Mouse (Mus musculus): ENCODE measurements at regions not wholly inside any gene's neighbourhood (a gene's known extent, or its start where the extent isn't known, plus 50 kb on each side); places are given as distances from the start of the nearest gene placed in this dataset.

DNA sequence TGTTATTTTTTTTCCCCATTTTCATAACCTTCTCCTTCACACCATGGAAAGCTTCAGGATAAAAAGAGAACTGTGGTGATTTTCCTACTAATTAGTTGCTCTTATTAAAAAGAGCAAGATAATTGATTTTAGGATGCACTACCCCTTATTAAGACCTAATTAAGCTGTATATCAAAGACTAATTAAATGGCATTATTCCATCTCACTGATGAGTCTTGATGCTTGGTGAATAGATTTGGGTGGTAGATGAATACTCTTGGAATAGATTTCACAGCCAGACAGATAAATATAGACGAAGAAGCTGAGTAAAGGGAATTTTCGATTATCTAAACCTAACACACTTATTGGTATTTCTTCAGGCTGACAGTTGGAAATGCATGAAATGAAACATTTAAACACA, 346.5 kb upstream of the Tenm2 start:
- DNase-seq = no peak

DNA sequence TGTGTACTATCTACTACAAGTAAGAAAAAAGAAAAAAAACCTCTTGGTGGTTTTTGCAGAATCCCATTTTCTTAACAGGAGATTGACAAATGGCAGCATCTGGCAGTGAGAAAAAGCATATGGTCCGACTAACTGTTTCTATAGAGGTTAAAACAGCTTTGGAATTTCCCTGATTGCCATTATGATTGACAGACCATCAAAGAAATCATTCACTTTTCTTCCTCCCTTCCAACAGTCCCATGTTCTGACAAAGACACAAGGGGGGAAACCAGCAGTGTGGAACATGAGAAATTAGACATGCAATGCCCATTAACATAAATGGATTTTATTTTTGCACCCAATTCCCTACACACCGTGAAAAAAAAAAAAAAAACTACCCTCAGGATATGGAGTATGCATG, 297.9 kb upstream of the Tenm2 start:
- no peak for DNase-seq

DNA sequence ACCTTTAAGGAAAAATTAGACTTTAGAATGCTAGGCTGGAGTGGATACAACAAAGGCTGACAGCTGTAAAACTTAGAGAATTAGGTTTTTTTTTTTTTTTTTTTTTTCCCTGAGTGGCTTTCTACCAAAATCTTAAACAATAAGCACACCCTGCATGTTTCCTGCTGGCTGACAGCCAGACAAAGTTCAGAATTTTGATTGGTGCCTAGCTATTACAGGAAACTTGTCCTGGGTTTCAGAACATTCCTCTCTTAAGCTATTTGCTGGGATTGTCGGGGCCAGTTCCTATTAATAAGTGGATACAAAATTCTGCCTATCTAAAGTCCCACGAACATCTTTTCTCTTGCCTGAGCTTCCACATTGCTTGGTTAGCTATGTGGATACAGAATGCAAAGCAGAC, 296.7 kb upstream of the Tenm2 start:
- DNase-seq = no peak

DNA sequence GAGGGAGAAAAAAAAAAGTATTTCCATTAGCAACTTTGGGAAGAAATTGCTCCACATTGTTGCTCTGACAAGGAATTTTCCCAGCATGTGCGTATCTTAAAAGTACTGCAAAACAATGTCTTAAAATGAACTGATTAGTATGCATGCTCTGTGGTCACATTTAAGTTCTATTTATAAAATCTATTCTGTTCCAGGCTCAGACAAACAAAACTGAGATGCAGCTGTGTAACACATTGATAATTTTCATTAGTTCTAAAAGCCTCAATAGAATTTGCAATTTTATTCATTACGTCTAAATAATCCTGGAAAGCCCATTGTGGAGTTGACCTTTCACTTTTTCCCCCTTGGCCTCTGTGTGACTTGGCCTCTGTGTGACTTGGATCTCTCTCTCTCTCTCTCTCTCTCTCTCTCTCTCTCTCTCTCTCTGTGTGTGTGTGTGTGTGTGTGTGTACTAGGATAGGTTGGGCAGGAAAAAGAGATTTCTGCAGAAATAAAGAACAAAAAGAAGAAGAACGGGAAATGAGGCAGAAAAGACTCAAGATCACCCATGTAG, 262.8 kb upstream of the Tenm2 start:
- DNase-seq = no peak

DNA sequence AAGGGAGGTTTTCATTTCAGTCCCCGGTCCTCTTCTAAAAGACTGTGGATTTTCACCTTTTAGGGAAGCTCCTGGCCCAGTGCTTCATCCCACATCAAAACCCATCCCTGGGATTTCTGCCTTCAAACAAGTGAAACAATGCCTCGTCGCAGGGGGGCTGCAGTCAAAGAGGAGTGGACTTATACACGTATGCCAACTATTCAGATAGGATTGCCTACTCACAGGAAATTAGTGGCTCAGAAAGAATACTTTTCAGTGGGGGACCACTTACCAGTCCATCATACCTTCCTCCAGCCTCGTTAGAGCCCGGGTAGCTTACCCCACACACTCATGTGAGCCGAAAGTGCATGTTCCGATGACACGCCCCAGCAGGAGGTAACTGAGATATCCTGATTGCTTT, 262.1 kb upstream of the Tenm2 start:
- DNase-seq = no peak

DNA sequence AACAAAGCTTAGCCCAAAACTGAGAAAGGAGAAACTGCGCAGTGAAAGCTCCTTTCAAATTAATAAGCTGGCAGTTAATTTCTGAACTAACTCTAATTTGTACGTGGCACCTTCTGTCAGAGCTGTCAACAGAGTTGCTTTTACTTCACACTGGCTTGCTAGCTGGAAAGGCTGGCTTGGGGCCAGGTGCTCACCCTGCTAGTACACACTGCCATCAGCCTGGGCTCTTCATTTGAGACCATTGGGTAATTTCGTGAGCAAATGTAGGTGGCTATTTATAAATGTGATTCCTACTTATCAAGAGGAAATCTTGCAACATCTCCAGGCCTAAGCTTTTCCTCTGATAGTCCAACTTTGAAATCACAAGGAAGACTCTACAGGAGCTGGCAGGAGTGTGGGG, 244.5 kb upstream of the Tenm2 start:
- no peak for DNase-seq

DNA sequence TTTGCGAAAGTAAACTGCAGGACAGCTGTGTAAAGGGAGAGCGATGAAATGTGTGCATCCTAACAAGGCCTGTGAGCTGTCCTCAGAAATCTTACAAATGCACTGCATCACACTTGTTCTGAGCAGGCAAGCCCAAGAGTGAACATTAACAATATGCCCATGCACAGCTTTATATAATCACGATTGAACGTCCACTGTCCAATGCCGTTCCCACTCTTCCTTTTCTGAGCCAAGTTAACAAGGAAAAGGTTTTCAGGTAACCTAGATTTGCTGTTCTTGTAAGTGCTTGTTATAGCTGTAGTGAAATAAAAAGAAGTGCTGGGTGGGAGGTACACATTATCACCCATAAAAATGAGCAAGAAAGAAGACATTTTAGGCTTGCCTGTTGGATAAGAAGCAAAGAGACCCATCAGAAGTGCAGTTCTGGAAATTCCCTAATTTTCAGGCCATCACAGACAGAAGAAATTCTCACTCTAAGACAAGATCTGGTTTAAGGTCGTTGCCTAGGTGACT, 243.3 kb upstream of the Tenm2 start:
- no peak for DNase-seq

DNA sequence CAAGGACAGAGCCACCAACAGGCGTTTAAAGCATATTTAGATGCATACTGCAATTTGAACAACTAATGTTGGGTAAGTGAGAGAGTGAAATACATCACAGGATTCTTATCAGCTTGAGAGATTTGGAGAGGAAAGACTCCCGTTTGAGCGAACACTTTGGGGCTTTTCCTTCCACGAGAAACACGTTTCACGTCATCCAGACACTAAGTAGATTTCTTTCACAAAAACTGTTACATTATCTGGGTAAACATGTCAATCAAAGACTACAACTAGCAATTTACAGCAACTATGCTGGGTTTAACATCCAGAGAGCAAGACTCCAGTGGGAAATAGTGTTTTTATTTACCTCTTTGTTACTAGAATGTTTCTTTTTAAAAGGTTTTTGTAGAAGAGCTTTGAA, 238.3 kb upstream of the Tenm2 start:
- DNase-seq = no peak

DNA sequence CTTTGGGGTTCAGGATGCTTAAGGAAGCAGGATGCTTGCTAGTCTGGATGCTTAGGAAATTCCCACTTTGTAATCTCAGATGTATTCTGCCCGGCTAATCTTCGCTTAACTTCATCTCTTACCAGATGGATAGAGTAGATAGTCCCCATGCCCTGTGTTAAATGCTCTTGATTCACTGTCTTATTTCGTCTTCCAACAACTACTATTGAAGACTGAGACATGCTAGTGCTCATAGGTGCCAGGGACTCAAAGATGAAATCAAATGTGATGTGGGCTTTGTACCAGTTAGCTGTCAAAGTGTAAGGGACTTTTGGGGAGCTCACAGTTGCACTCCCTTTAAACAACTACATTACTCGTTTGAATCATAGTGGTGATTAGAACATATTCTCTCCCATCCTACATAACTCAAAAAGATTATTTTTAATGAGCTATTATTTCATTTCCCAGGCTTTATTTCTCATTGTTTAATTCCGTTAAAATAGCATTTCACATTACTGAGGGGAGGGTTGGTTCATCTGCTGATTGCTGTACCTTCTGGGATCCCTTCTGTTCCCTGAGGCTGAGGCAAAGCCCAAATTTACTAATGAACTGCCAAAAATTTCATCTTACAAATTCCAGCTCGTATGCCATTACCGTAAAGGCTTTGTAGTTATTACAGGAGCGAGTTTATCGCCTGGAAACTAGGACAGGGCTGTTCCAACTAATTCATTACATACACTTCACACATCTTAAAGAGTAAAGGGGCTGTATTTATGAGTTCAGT, 228.1 kb upstream of the Tenm2 start:
- no peak for DNase-seq

DNA sequence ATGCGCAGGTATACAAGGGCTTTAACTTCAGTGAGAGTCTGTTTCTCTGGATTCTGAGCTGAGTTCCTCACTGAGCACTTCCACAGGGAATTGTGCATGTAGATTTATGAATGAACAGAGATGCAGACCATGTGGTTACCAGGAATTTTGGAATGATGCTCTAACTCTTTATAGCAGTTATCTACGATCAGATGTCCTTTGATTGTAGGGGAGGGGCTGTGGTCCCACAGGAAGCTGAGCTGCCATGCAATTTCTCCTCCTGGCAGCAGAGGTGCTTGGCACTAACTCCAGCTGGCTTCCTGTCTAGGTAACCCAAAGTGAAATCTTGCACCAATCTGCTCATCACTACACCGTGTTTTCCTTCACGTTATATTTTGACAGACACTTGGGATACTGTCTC, 226.6 kb upstream of the Tenm2 start:
- no peak for DNase-seq

DNA sequence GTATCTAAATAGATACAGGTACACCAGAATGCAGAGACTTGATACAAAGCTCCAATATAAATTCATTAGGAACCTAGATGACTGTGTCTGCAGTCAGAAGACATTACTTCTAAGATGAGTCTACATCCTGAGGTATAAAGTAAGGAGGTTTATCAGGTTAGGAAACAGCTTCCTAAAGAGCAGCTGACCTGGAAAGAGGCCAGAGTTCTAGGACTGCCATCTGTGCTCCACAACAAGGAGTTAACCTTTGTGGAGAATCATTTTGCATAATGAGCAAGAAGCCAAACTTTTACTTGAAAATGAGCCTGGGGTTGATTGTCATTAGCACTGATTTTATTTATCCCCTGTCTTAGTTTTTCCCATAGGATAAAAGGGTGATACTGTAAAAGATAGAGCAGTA, 211.6 kb upstream of the Tenm2 start:
- no peak for DNase-seq

DNA sequence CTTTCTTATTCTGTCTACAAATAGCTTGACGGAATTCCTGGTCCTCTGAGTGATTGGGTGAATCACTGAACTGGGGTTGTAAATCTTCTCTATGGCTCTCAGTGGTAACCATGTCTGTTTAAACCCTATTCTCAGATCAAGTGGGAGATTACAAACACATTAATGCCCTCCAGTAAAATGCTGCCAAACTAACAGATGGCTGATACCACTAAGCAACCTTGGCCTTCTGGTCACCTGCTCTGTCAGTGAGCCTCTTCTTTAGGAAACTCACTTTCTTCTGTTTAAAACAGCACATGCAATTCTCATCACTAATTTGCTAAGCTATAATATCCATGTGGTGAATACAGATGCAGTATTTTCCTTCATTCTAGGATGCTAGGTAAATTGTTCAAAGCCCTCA, 210.9 kb upstream of the Tenm2 start:
- no peak for DNase-seq

DNA sequence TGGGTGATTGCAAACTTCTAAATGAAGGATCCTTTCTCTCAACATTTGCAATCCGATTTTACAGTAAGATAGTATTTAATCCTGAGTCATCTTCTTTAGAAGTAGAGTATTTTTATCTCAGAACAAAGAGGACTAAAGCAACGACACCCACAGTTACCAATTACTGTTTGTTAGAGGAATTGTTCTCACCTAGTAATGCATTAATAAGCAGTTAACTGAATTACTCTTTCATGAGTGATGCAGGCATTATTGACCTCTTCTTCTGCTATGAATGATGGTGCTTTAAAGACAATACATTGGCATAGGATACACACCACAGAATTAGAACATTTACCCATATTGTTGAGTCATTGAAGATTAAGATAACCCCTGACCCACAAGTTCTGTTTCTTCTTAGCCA, 207.0 kb upstream of the Tenm2 start:
- DNase-seq = no peak

DNA sequence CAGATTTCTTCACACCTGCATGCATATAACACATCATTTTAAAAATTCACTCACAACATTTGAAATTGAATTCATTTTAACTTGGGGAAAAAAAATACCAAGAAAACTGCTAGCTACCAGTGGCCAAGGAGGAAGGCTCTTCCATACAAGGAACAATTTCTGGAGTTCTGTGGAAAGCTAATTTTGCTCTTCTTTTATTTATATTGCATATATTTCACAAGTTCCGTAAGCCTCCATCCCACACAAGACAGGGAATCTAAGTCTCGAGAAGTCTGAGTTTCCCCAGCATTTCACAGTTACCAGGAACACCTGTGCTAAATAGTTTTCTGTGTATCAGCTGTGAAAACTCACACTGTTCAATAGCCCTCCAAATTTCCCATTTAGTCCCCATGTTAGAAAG, 198.8 kb upstream of the Tenm2 start:
- no peak for DNase-seq

DNA sequence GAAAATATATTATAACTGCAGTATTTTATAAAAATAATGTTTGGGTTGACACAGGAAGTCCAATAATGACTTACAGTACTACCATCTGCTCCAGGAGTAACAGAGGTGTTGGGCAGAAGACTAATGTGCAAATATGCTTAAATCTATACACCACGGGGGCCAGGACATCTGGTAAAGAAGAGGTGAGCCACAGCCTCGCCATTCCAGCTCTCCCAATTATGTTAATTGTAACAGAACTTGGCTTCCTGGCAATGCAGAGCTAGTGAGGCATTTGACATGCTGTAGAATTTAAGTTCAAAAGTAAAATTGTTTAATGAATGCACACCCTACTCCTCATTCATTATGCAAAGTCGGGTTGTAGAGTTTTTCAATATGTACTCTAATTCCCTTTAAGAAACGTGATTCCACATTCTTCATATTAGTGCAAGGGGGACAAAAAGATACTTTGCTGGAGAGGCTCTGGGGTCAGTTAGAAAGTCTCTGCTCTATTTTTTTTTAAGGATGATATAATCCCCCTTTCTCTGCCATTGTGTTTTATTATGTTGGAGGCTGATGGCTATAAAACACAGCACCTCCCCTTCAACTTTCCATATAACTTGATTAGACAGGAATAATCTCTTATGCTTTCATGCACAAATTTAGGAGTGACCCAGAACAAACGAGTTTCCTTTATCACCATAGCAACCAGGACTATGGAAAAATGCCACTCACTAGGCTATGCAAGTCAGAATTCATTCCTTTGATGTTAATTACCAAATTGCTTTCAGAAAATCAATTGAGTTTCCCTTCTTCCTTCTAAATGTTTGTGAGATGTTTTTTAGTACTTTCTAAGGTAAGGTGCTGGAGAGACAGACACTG, 188.8 kb upstream of the Tenm2 start:
- DNase-seq = no peak

DNA sequence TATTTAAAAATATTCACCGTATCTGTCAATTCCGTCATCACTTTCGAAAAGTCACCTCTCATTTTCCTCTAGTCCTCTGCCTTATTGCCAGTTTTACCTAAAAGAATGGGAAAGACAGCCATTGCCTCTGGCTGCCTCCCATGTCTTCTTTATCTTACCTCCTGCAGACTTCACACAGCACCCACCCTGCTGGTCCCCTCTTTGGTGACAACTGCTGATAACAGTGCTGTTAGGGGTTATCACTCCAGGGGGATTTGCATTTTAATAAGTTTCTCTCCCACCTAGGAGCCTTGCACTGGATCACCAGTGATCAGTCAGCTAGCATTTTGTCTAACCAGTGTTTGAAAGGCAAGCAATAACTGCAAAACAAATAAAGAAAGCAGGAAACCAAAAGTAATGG, 177.1 kb upstream of the Tenm2 start:
- no peak for DNase-seq

DNA sequence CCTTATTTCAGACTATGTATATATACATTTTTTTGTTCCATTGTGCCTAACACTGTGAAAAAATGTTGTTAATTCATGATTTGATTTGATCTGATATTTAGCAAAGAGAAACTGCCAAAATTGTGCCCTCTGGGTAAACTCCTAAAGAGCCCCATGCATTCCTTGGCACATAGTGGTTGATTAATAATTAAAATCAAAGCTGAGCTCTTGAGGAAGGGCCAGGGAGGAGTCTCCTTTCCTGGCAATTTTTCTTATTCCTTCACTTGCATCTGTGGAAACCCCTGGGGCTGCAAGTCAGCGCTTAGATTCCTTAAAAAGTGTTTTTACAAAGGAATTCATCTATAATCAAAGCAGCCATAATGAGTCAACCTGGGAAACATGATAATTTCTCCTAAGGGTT, 132.2 kb upstream of the Tenm2 start:
- DNase-seq = no peak

DNA sequence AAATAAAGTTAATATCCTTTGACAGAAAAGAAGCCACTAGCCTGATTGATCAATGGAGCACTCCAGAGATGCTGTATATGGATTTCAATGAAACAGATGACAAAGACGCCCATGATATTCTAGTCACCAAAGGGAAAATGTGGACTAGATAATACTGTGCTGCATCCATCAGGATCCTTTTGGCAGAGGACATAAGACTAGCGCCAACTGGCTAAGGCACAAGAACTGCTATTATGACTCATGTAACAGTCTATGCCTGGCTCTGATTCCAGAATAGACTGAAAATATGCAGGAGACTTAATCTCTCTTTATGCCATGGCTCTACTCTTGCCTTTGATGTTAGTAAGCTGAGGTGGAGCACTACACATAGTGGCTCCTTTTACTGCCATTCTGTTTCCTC, 128.7 kb upstream of the Tenm2 start:
- DNase-seq = peak; percentile 32

DNA sequence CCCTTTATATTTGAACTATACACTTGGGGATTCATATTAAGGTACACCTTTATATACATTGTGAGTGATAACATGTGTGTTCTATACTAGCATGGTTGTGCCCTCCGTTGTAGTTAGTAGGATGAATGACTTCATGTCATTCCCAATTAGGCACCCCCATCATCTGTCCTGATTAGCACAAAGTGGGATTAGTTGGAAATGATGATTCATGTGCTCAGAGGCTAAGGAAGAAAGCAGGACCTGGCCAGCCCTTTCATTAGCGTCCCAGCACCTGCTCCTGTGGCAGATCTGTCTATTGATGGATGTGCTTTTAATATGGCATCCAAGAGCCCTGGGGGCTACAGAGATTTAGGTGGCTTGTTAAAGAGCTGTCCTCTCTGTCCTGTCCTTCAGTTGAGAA, 119.3 kb upstream of the Tenm2 start:
- no peak for DNase-seq

DNA sequence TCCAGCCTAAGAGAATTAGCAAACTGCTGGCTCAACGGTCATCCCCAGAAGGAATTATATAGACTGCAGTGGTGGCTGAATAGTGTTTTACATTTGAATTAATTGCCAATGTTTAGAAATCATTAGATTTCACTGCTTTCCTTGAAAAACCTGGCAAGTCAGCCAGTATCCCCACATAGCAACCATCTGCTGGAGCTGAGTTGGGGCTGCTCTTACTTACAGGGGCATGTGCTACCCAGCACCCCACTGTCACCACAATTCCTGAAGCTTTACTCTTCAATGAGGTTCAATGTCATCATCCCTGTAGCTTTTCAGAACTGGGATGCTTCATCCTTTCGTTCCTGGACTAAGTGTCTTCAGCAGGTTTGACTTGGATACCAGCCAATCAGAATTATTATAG, 73.9 kb upstream of the Tenm2 start:
- no peak for DNase-seq

DNA sequence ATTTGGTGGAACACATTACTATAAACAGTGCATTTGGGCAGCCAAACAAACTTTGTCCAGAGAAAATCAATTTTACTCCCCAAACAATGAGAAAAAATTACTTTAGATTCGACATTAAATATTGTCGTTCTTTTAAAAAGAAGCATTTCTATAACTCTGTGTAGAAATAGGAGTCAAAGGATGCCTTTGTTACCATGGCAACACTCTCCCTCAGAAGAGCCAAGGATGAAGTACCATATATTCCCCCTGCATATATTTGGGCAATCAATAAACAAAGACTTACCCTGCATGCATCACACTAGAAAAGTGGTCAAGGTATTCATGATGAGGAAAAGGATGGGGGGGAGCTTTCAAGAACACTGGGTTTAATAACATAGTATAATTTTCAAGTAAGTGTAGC, 70.9 kb upstream of the Tenm2 start:
- no peak for DNase-seq
